Mouse (Mus musculus) erythroblast, embryonic 14.5 days (primary cell): Measurements from ENCODE around the gene Limk2. TPM values are rescaled to one million over a fixed set of nuclear protein-coding genes. Genes with fewer than 3 reads are reported as not detected.

Source experiments
- H3K27me3 ChIP-seq: 2 replicates; pipeline ENCODE4 v1.6.1; 2012; ENCODE audit warnings: inconsistent platforms; ENCODE audit not compliant: control insufficient read depth
- H3K36me3 ChIP-seq: 2 replicates; pipeline ENCODE4 v1.6.1; 2012; ENCODE audit warnings: mild to moderate bottlenecking, inconsistent platforms; ENCODE audit not compliant: control insufficient read depth
- H3K4me1 ChIP-seq: 2 replicates; pipeline ENCODE4 v1.6.1; 2012; ENCODE audit warnings: inconsistent platforms; ENCODE audit not compliant: control insufficient read depth
- H3K4me3 ChIP-seq: replicated peaks from 2 replicates; pipeline ENCODE3; 2012; ENCODE audit warnings: moderate library complexity, mild to moderate bottlenecking, inconsistent platforms
- H3K9me3 ChIP-seq: 2 replicates; pipeline ENCODE4 v1.6.1; 2012; ENCODE audit warnings: low read length, inconsistent platforms, mixed read lengths; ENCODE audit not compliant: control insufficient read depth
- GATA1 ChIP-seq: IDR thresholded peaks from 2 replicates; pipeline ENCODE4 v1.6.1; 2012; ENCODE audit warnings: low read length, inconsistent platforms, mixed read lengths
- TAL1 ChIP-seq: IDR thresholded peaks from 3 replicates; pipeline ENCODE4 v1.6.1; 2012; ENCODE audit warnings: low read length, inconsistent platforms, mixed read lengths
- polyA plus RNA-seq: library from polyadenylated mRNA; stranded (reverse); fragments of >175 nt; gene quantifications from 2 replicates; pipeline ENCODE4 v1.2.3, GENCODE M21; 2012

Gene Limk2
- polyA plus RNA-seq, 1 experiment = 1.4 TPM

DNA sequence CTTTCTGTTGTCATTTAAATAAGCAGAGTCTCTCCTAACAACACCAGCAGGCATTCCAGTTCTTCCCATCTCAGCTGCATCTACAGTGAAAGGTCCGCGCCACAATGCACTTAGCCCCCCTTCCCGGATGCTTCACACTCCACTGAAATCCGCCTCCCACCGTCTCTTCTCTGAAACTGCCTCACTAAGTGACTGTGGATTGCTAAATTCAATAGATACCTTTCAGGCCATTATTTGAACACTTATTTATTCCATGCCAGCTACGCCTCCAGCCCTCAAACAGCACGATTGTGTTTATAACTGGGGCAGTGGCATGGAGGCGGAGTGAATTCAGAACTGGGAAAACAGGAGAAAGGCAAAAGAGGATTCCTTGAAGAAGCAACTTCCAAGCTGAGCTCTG is 12.4 kb downstream of the Limk2 start:
- no peak overlapping the region for H3K4me3 ChIP-seq
- H3K9me3 ChIP-seq = no peaks in the 10 kb centered on the region
- H3K36me3 ChIP-seq = peaks cover 32% of the 10 kb centered on the region
- TF ChIP-seq GATA1 = no peak
- no peaks in the 10 kb centered on the region for H3K27me3 ChIP-seq
- no peaks in the 10 kb centered on the region for H3K4me1 ChIP-seq

DNA sequence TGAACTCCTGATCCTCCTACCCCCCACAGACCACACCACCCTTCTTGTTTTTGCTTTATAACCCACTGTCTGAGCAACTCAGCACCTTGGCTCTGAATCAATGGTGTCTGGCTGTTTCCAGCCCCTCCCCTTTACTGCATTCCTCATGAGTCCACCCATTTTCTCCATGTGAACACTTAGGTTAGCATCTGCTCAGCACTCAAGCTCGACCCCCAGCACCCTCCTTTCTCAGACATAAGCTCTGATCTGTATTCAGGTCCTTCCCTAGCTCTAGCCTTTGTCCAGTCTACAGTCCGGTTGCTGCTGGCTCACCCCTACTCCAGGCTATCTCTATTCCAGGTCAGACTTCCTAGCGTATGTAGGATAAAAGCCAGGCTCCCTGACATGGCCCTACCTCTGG is 12.9 kb downstream of the Limk2 start:
- Histone ChIP-seq H3K27me3 (no peaks in the 10 kb centered on the region), H3K36me3 (peaks cover 32% of the 10 kb centered on the region), H3K4me1 (no peaks in the 10 kb centered on the region), H3K4me3 (no peak overlapping the region), H3K9me3 (no peaks in the 10 kb centered on the region)
- TF ChIP-seq TAL1 = no peak
- no peak for TF ChIP-seq GATA1

DNA sequence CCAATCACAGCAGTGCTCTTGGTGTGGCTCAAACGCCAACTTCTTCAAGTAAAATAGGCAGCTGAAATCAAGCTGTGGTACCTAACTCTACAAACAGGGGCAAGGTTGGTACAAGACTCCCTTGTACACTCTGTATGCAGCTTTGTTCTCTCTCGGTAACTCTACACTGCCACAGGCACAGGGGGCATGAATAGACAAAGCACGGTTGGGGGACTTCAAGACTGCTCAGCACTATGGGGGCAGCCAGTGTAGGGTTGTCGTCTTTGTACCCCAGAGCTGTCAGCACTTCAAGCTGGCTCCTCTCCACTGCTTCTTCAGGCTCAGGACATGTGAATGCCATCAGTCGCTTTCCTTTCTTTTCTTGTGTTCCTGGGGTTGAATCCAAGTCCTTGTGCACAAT is 14.5 kb downstream of the Limk2 start:
- Histone ChIP-seq H3K4me1 (no peaks in the 10 kb centered on the region), H3K36me3 (peaks cover 32% of the 10 kb centered on the region), H3K4me3 (no peak overlapping the region), H3K9me3 (no peaks in the 10 kb centered on the region), H3K27me3 (no peaks in the 10 kb centered on the region)
- TF ChIP-seq GATA1 = no peak
- no peak for TF ChIP-seq TAL1

DNA sequence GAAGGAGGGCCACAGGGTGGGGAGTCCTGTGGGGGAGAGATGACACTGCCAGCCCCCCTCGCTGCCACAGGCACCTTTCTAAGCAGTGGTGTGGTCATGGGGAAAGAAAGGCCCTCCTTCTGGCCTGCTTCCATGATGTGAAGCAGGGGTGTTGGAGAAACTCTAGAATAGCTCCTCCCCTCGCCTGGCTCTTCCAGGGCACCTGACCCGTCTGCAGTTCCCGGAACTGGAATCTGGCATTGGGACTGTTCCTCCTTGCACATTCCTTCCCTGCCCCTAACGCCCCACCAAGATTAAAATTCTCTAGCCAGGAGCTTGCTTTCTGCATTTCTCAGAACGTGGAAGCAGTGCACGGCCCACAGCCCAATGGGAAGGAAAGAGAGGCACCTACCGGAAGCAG is 16.5 kb downstream of the Limk2 start:
- no peak for TF ChIP-seq GATA1
- TF ChIP-seq TAL1 = no peak
- no peaks in the 10 kb centered on the region for H3K9me3 ChIP-seq
- H3K27me3 ChIP-seq = no peaks in the 10 kb centered on the region
- H3K4me3 ChIP-seq = no peak overlapping the region
- H3K4me1 ChIP-seq = peaks cover 3% of the 10 kb centered on the region
- peaks cover 31% of the 10 kb centered on the region for H3K36me3 ChIP-seq

DNA sequence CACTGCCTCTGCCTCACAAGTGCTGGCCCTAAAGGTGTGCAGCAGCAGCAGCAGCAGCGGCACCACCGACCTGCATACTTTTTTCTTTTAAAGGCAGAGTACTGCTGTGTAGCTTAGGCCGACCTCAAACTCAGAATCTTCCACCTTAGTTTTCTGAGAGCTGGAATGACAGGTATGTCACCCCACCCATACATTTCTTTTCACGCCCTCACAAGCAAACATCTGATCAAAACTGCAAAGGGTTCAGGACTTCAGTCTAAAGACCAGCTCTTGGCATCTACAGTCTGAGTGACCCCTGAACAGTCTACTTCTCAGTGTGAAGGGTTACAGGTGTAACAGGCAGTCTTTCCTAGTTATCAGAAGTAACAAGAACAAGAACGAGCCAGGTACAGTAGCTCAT is 18.2 kb downstream of the Limk2 start:
- H3K27me3 ChIP-seq = no peaks in the 10 kb centered on the region
- H3K36me3 ChIP-seq = peaks cover 16% of the 10 kb centered on the region
- TF ChIP-seq TAL1 (no peak), GATA1 (no peak)
- no peak overlapping the region for H3K4me3 ChIP-seq
- H3K4me1 ChIP-seq = peaks cover 20% of the 10 kb centered on the region
- no peaks in the 10 kb centered on the region for H3K9me3 ChIP-seq

DNA sequence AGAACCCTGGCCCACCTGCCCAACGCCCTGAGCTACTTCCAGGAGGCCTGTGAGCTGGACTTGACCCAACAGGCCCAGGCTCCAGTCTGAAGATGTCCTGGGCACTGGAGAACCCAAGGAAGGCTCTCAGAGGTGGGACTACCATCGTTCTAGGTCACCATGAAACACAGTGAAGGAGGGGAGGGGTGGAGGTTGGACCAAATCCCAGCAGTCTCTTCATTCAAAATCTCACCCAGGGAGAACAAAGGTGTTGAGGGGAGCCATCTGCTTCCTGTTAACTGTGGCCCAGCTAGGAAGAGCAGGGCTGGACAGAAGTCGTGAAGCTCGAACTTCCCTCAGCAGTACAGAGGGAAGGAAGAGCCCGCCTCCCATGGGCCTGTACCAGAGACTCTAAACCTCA is 19.0 kb downstream of the Limk2 start:
- Histone ChIP-seq H3K36me3 (peaks cover 13% of the 10 kb centered on the region), H3K4me1 (peaks cover 26% of the 10 kb centered on the region), H3K4me3 (no peak overlapping the region), H3K27me3 (no peaks in the 10 kb centered on the region), H3K9me3 (no peaks in the 10 kb centered on the region)
- no peak for TF ChIP-seq TAL1
- TF ChIP-seq GATA1 = no peak

DNA sequence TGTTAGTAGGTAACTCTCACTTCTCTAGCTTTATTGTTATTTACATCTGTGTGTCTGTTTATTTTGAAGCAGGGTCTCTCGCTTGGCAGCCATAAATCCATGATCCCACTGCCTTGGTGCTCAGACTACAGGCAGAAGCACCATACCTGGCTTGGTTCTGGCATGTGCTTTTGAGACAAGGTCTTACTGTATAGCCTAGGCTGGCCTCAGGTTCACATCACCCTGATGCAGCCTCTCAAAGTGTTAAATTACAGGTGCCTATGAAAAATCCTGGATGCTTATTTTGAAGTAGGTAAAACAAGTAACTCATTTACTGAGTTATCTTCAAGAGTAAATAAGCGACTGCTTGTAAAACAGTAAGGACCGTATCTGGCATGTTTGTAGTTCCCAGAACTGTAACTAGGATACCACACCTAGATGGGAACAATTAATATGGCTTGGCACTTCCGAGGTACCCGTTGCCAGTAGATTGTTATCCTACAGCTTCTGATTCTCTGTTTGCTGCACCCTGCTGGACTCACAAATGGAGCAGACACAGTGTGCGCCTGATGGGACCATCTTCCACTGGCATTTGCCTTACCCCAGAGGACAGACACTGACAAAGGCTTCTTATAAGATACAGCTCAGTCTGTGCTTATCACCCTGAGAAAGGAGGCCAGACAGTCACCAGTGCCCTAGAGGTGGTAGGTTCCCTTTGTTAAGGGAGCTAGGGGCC is 21.4 kb downstream of the Limk2 start:
- Histone ChIP-seq H3K9me3 (peaks cover 2% of the 10 kb centered on the region), H3K4me3 (no peak overlapping the region), H3K36me3 (peaks cover 22% of the 10 kb centered on the region), H3K27me3 (no peaks in the 10 kb centered on the region), H3K4me1 (peaks cover 30% of the 10 kb centered on the region)
- TF ChIP-seq GATA1 (no peak), TAL1 (no peak)

DNA sequence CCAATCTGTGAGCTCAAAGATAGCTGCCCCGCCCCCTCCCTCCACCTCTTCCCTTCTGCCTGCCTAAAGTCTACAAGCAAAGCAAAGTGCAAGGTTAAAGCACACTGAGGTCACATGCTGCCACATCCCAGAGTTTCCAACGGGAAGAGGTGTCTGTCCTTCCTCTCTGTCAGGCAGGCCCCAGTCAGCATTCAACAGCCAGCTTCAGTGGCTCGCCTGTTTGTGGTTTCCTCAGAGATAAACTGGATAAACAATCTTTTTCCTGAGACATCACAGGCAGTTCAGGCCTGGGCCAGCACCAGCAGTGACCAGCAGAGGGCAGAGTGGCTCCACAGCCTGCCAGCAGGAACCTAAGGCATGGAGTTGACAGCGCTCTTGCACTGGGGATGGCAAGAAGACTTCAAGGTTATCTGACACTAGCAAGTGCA is 22.0 kb downstream of the Limk2 start:
- no peaks in the 10 kb centered on the region for H3K27me3 ChIP-seq
- H3K4me3 ChIP-seq = no peak overlapping the region
- H3K9me3 ChIP-seq = peaks cover 2% of the 10 kb centered on the region
- no peak for TF ChIP-seq GATA1
- no peak for TF ChIP-seq TAL1
- H3K4me1 ChIP-seq = peaks cover 31% of the 10 kb centered on the region
- peaks cover 20% of the 10 kb centered on the region for H3K36me3 ChIP-seq

DNA sequence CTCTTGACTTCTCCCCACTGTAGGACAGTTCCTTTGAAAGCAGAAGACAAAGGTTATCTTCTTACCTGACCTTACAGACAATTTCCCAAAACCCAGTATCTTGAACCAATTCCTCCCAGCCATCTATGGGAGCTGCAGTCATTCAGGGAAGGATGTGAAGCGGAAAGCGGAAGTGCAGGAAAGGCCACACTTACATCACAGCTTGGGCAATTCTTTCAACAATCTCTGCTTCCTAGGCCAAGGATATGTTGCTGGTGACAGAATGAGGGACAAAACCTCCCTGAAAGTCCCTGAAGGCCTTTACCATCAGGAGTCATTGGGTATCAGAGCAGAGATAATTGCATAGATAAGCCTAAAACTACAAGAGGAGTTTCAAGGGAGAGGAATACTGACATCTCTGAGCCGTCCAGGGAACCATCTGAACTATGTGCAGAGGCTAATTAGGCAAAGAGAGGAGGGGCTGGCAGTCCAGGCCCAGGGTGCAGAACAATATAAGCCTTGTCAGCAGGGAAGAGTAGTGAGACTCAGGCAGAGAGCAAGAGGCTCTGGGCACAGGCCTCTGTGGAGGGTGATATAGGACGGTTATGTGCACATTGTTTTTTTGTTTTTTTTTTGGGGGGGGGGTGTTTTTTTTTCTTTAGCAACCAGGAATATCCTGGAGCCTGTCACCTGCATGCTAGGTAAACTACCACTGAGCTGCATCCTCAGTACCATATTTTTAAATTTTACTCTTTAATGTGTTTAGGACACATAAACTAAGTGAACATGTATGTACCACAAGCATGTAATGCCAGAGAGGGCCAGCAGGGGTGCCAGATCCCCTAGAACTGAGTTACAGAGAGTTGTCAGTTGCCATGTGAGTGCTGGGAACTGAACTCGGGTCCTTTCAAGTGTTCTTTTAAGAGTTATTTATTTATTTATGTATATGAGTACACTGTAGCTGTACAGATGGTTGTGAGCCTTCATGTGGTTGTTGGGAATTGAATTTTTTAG is 26.1 kb downstream of the Limk2 start:
- H3K4me1 ChIP-seq = peaks cover 48% of the 10 kb centered on the region
- H3K4me3 ChIP-seq = no peak overlapping the region
- no peak for TF ChIP-seq GATA1
- no peak for TF ChIP-seq TAL1
- peaks cover 2% of the 10 kb centered on the region for H3K9me3 ChIP-seq
- peaks cover 18% of the 10 kb centered on the region for H3K36me3 ChIP-seq
- no peaks in the 10 kb centered on the region for H3K27me3 ChIP-seq
